Mouse (Mus musculus) testis, adult 2 months (tissue): ENCODE measurements around the gene P3h2. TPM values are rescaled to one million over a fixed set of nuclear protein-coding genes. Genes with fewer than 3 reads are reported as not detected.

Source experiments
- H3K27ac ChIP-seq: fragments of 200-500 bp; 2 replicates; pipeline ENCODE4 v1.5.1; 2012; ENCODE audit warnings: low read depth, low read length; ENCODE audit not compliant: control insufficient read depth, insufficient read depth
- H3K27me3 ChIP-seq: fragments of 200-500 bp; 2 replicates; pipeline ENCODE4 v1.6.1; 2012; ENCODE audit warnings: mild to moderate bottlenecking, low read length, moderate library complexity; ENCODE audit not compliant: control insufficient read depth, insufficient read depth
- H3K36me3 ChIP-seq: fragments of 200-500 bp; 2 replicates; pipeline ENCODE4 v1.6.1; 2012; ENCODE audit warnings: mild to moderate bottlenecking, low read length; ENCODE audit not compliant: control insufficient read depth, insufficient read depth
- H3K4me1 ChIP-seq: fragments of 200-500 bp; 2 replicates; pipeline ENCODE4 v1.6.1; 2012; ENCODE audit warnings: low read length; ENCODE audit not compliant: control insufficient read depth, insufficient read depth
- H3K4me3 ChIP-seq: fragments of 200-500 bp; 2 replicates; pipeline ENCODE4 v1.5.1; 2012; ENCODE audit warnings: low read depth, mild to moderate bottlenecking, low read length, moderate library complexity, mixed read lengths; ENCODE audit not compliant: control insufficient read depth
- CTCF ChIP-seq: fragments of 200-500 bp; IDR thresholded peaks from 2 replicates; pipeline ENCODE4 v1.5.1; 2012; ENCODE audit warnings: low read depth, mild to moderate bottlenecking, inconsistent platforms, low read length, moderate library complexity; ENCODE audit not compliant: control insufficient read depth, insufficient read depth, insufficient replicate concordance
- POLR2A ChIP-seq: fragments of 200-500 bp; IDR thresholded peaks from 2 replicates; pipeline ENCODE4 v1.6.1; 2012; ENCODE audit warnings: low read depth, mild to moderate bottlenecking, inconsistent platforms, low read length, moderate library complexity; ENCODE audit not compliant: control insufficient read depth
- polyA plus RNA-seq: library from polyadenylated mRNA; depleted of rRNA; stranded (reverse); fragments of >200 nt; gene quantifications from 2 replicates; pipeline ENCODE4 v1.2.3, GENCODE M21; 2012

The P3h2 gene
- polyA plus RNA-seq, 1 experiment = 0.62 TPM

- Histone ChIP-seq H3K27me3 (no peaks in the 10 kb centered on the region), H3K36me3 (no peaks in the 10 kb centered on the region), H3K4me1 (no peaks in the 10 kb centered on the region), H3K4me3 (no peak overlapping the region), H3K27ac (no peak overlapping the region)
- TF ChIP-seq CTCF (no peak), POLR2A (no peak)
Observed at GRCm38 (mm10) chr16:26026416-26026815, 79.2 kb downstream of the P3h2 start.

- Histone ChIP-seq H3K36me3 (no peaks in the 10 kb centered on the region), H3K27me3 (no peaks in the 10 kb centered on the region), H3K4me1 (no peaks in the 10 kb centered on the region), H3K4me3 (no peak overlapping the region), H3K27ac (no peak overlapping the region)
- TF ChIP-seq CTCF (no peak), POLR2A (no peak)
Observed at GRCm38 (mm10) chr16:26024543-26024942, 81.0 kb downstream of the P3h2 start.

GRCm38 (mm10) chr16:26023352-26023751, 82.2 kb downstream of the P3h2 start:
- TF ChIP-seq CTCF (no peak), POLR2A (no peak)
- Histone ChIP-seq H3K4me1 (no peaks in the 10 kb centered on the region), H3K4me3 (no peak overlapping the region), H3K27me3 (no peaks in the 10 kb centered on the region), H3K27ac (no peak overlapping the region), H3K36me3 (no peaks in the 10 kb centered on the region)

GRCm38 (mm10) chr16:26021759-26022158, 83.8 kb downstream of the P3h2 start:
- Histone ChIP-seq H3K27ac (no peak overlapping the region), H3K36me3 (no peaks in the 10 kb centered on the region), H3K4me3 (no peak overlapping the region), H3K4me1 (no peaks in the 10 kb centered on the region), H3K27me3 (no peaks in the 10 kb centered on the region)
- TF ChIP-seq POLR2A (no peak), CTCF (no peak)

- no peak for TF ChIP-seq POLR2A
- no peak for TF ChIP-seq CTCF
- Histone ChIP-seq H3K27me3 (no peaks in the 10 kb centered on the region), H3K4me3 (no peak overlapping the region), H3K36me3 (no peaks in the 10 kb centered on the region), H3K4me1 (no peaks in the 10 kb centered on the region), H3K27ac (no peak overlapping the region)
Observed at GRCm38 (mm10) chr16:26005811-26006210, 99.8 kb downstream of the P3h2 start.

- Histone ChIP-seq H3K36me3 (no peaks in the 10 kb centered on the region), H3K4me1 (no peaks in the 10 kb centered on the region), H3K27ac (no peak overlapping the region), H3K4me3 (no peak overlapping the region), H3K27me3 (no peaks in the 10 kb centered on the region)
- TF ChIP-seq CTCF (no peak), POLR2A (no peak)
Observed at GRCm38 (mm10) chr16:26003261-26003660, 102.3 kb downstream of the P3h2 start.

GRCm38 (mm10) chr16:26002848-26003247, 102.7 kb downstream of the P3h2 start:
- Histone ChIP-seq H3K4me3 (no peak overlapping the region), H3K27ac (no peak overlapping the region), H3K36me3 (no peaks in the 10 kb centered on the region), H3K27me3 (no peaks in the 10 kb centered on the region), H3K4me1 (no peaks in the 10 kb centered on the region)
- no peak for TF ChIP-seq POLR2A
- TF ChIP-seq CTCF = no peak

GRCm38 (mm10) chr16:25994605-25995004, 111.0 kb downstream of the P3h2 start:
- no peaks in the 10 kb centered on the region for H3K27me3 ChIP-seq
- TF ChIP-seq POLR2A = no peak
- no peak for TF ChIP-seq CTCF
- H3K4me3 ChIP-seq = no peak overlapping the region
- no peaks in the 10 kb centered on the region for H3K36me3 ChIP-seq
- no peaks in the 10 kb centered on the region for H3K4me1 ChIP-seq
- no peak overlapping the region for H3K27ac ChIP-seq
